Mouse (Mus musculus) bone marrow, adult 2 months (tissue): ENCODE measurements around the gene Vwa3a.

Experiments
- CTCF ChIP-seq: fragments of 200-500 bp; IDR thresholded peaks from 2 replicates; pipeline ENCODE4 v1.5.1; 2011; ENCODE audit warnings: low read length, control low read depth; ENCODE audit not compliant: control insufficient read depth, insufficient read depth
- POLR2A ChIP-seq: fragments of 200-500 bp; IDR thresholded peaks from 2 replicates; pipeline ENCODE4 v1.6.1; 2011; ENCODE audit warnings: low read depth, mild to moderate bottlenecking, control low read depth, low read length, borderline replicate concordance; ENCODE audit not compliant: control insufficient read depth

DNA sequence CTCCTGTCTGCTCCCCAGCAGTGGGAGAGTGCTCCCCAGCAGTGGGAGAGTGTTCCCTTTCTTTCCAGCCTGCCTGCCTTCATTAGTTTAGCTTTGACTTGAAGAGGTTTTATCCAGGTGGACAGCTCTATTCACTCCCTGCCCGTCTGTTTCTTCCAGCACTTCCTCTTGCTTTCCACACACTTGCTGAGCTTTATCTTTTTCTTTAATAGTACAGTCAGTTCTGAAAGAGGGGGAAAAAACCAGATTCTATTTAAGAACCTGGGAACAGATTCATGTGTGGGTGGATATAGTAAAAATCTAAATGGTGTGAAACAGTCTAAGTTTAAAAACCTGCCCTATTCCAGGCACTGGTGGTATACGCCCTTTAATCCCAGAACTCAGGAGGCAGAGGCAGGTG is 86.0 kb downstream of the Vwa3a start:
- TF ChIP-seq CTCF (no peak), POLR2A (no peak)
